Mouse (Mus musculus): ENCODE results near the gene Nup62.

- no peak for TF ChIP-seq CTCF (IDR thresholded peaks at IDR 0.05; ENCODE audit: extremely low read depth, insufficient read depth, low read length)
- 0 out of 2 replicates have a peak, but pooled peaks have one; percentile 2 for TF ChIP-seq POLR2A (IDR thresholded peaks at IDR 0.05; ENCODE audit: extremely low read depth, insufficient read depth, low read length)
Measured at GRCm38 (mm10) chr7:44863210-44863609, 47.3 kb downstream of the Nup62 start.

Measured in cortical plate, adult 2 months (tissue).